Mouse (Mus musculus) CD8-positive naive resting alpha-beta T cell, adult 2 months (primary cell): Measurements from ENCODE around the gene Camk2b.
"Not testable (repeated sequence)": the region's sequence is repeated elsewhere in the genome, so short reads cannot be mapped to it uniquely, and the experiment has no call there.

Experiments used
- DNase-seq, 2 experiments: peaks; one replicate each; pipeline ENCODE4 v3.0.0; 2022; ENCODE audit warnings: low read depth in 2 of 2, low spot score in 2 of 2

The Camk2b gene

DNA sequence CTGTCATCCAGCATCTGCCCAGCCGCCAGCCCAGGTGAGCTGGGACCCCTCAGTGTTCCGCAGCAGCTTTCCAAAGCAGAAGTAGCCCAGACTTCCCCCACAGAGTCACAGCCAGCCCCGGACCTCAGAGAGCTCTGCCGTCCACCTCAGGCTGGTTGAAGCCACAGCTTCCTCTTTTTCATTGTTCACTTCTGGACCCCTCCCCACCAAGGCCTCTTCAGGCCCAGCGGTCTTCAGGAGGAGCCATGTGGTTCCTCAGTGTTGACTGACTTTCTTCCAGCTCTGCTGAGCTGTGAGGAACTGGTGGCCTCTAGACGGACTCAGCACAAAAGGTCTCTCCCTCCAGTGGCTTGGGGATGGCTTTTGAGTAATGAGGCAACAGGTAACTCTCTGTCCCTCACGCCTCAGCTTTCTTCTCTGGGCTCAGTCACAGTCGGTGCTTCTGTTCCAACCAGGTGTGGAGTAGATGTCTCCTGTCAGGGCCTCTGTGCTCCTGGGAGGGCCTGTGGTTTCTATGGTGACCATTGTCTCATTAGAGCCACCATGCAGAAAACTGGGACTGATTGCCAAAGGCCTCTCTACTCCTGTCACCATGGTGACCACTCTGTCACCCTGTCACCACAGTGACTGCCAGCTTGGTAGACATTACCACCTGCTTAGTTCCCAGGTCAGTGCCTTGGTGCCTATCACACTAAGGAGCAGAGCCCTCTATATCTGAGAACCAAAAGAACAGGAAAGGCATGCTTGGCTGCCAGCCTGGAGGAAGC, 116.4 kb downstream of the Camk2b start, which contains the start of gene Gck:
Gene Gck (minus strand): TSS at position 496 of the 767 bp plus-strand sequence.
- no peak for DNase-seq

DNA sequence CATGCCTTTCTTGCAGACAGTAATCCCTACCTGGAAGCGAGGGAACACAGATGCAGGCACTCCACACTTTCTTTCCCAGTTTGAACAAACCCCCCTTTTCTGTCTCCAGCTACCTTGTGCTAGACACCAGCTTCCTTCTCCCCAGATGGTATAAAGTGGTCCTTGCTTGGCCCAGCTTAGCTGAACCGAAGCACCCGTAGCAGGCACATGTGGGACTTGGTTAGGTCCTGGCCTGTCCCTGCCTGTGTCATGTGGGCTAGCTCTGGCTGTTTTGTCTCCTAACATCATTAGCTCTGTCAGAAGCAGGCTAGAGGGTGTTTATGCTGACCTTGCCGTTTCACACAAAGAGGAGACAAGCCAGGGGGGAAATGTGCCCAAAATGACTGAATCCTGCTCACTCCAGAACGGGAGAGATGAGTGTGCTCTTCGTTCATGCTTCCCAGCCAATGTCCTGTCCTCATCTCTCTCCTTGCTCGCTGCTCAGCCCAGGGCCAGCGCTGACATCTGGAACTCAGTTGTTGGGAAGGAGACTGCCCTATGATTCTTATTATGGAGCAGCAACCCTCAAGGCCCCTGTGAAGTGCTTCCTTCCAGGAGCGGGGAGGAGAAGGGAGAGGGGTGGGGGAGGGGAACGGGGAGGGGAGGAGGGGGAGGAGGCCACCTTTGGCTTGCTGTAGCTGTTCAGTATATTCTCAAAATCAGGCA, 117.5 kb downstream of the Camk2b start:
- no peak for DNase-seq

DNA sequence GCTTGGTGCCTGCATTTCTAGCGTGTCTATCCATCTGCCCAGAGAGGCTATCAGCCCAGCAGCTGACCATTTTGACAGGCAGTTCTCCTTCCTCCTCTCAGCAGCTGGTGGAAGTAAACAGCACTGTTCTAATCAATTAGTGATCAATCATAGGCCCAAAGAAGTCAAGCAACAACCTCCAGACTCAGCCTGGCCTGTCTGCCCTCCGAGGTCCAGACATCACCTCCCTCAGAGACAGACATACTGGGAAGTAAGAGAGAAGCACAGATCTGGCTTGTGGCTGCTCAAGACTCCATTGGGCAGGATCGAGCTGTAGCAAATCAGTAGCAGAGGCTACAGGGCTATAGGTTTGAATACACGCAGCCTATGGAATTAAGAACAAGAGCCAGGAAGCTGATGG, 118.4 kb downstream of the Camk2b start:
- DNase-seq = no peak

DNA sequence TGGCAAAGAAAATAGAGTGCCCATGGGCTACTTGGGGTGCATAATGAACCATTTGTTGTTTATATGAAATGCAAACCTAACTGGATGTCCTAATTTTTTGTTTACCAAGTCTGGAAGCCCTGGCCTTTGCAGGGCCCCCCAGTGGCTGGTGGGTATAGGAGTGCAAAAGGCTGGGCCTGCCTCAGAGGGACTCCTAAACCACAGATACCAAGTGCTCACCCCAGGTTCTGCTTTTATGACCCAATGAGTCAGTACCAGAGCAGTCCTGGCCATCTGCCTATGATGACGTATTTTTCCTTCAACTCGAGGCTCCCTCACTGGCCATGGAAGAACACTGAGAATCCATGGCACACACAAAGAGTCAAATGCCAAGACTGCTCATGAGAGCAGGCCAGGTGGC, 121.1 kb downstream of the Camk2b start:
- DNase-seq = no peak

GRCm38 (mm10) chr11:5942966-5943365, 123.2 kb downstream of the Camk2b start:
- no peak for DNase-seq

DNA sequence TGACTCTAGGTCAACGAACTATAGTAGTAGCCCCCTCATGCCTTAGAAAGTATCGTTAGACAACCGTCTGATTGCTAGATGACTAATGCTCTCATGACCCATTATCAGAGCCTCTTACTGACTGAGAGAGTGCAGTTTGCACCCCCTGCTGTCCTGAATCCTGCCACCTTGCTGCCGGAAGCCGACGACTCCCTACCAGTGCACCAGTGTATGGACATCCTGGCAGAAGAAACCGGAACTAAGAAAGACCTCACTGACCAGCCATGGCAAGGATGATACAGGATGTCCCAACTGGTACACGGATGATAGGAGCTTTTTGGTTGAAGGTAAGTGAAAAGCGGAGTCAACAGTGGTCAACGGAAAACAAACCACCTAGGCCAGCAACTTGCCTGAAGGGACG, 131.6 kb downstream of the Camk2b start:
- not testable (repeated sequence) for DNase-seq

DNA sequence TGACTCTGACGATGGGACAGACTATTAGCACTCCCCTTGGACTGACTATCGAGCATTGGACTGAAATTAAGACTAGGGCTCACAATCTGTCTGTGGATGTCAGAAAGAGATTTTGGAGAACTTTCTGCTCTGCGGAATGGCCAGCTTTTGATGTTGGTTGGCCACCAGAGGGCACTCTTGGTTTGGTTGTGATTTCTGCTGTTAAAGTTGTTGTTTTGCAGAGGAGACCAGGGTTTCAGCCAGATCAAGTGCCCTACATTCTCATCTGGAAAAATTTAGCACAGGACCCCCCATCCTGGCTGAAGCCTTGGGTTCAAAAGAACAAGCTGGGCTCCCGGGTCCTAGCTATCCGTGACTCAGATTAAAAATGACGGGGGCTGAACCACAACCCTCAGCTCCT, 134.2 kb downstream of the Camk2b start:
- DNase-seq = not testable (repeated sequence)

DNA sequence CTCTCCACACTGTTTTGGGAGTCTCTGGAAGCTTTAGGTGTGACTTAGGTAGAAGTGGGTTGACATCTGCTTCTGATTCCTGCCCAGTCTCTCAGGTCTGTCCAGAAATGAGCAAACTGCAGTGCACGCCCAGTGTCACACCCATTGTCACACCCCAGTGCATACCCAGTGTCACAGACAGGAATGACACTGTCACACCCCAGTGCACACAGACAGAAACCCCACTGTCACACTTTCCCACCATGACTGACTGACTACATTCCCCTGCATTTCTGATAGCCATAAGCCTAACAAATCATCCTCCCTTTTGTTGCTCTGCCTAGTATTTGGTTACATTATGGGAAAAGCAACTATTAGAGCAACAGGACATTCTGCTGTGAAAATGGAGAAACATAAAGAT, 135.6 kb downstream of the Camk2b start:
- no peak for DNase-seq

DNA sequence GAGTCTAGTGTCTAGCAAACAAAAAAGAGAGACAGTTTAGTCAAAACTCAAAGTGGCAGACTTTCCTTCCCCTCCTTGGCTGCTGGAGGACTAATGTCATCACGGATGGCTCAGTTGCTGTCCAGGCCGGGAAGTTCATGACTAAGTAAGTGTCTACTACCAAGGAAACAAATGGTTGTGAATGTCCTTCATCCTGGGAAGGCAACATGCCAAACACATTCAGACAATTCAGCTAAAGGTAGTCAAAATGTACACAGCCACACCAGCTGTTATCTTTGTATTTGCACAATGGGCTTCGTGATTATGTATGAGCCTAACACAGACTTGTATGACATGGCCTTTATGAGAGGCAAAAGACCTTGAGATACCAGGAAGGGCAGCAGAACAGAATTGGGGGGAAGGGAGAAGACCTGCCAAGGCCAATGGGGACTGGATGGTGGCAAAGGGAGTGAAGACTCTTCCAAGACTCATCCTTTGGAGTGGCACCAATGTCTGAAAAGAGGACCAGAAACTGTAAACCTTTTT, 139.4 kb downstream of the Camk2b start:
- no peak for DNase-seq

DNA sequence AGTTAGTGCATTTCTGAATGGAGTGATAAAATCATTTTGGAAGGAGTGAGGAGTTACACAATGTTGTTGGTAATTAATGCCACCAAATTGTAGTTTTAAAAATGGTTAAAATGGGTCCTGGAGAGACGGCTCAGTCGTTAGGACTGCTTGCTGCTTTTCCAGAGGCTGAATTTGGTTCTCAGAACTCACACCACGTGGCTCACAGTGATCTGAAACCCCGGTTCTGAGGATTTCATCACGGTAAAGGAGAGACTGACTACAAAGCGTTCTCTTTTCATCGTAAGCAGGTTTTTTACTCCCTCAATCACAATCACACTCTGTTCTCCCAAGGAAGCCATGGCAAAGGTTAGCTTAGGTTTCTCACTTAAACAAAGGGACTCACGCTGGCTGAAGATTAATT, 141.5 kb downstream of the Camk2b start:
- no peak for DNase-seq

GRCm38 (mm10) chr11:5920323-5920960, 145.7 kb downstream of the Camk2b start:
- peak in 1 of 2 experiments; percentile 4 for DNase-seq
